In the genomic region with DNA sequence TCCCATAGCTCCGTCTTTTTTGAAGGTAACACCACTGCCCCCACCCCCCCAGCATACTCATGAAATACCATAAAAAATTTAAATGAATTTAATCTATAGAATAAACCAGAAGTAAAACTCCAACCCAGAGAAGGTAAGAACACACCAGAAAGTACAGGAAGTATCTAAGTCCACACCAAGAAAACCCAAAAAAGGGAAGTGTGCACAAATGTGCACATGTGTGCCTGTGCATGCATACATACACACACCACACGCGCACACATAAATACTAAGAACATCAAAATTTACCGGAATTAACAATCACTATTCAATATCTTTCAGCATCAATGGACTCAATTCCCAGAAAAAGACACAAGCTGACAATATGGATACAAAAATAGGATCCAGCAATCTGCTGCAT, we compare ENCODE assay signal across 38 mouse cellular contexts. TPM values are rescaled to one million over a fixed set of nuclear protein-coding genes. Genes with fewer than 3 reads are reported as not detected.
"Had no signal": no experiment of that assay in that cellular context is flagged by ENCODE, and none has a peak within 500 bp of the region (broad histone marks: within the 10 kb centered on the region; RNA-seq: fewer than 3 reads in every experiment).

No protein-coding gene starts in this region.

- H3K9ac ChIP-seq: forebrain, postnatal 0 days; heart, embryonic 13.5 days; heart, embryonic 15.5 days; hindbrain, embryonic 13.5 days; hindbrain, embryonic 15.5 days; intestine, embryonic 15.5 days; kidney, embryonic 15.5 days; limb, embryonic 13.5 days; limb, embryonic 15.5 days; liver, embryonic 12.5 days had no signal

- H3K4me3 ChIP-seq: heart, adult 2 months; heart, embryonic 13.5 days; heart, embryonic 15.5 days; hindbrain, embryonic 13.5 days; hindbrain, embryonic 15.5 days; intestine, embryonic 15.5 days; kidney, embryonic 15.5 days; layer of hippocampus, adult 2 months; left cerebral cortex, adult 2 months; limb, embryonic 13.5 days; limb, embryonic 15.5 days; liver, embryonic 12.5 days had no signal

- H3K36me3 ChIP-seq: heart, embryonic 13.5 days; heart, embryonic 15.5 days; hindbrain, embryonic 13.5 days; hindbrain, embryonic 15.5 days; intestine, embryonic 15.5 days; kidney, embryonic 15.5 days; limb, embryonic 13.5 days; limb, embryonic 15.5 days; liver, embryonic 12.5 days had no signal

- H3K27ac ChIP-seq: heart, adult 2 months; heart, embryonic 13.5 days; heart, embryonic 15.5 days; hindbrain, embryonic 13.5 days; hindbrain, embryonic 15.5 days; hindbrain, postnatal 0 days; intestine, embryonic 15.5 days; kidney, embryonic 15.5 days; kidney, postnatal 0 days; layer of hippocampus, adult 2 months; left cerebral cortex, adult 2 months; limb, embryonic 13.5 days; limb, embryonic 15.5 days; liver, embryonic 12.5 days had no signal

- H3K9me3 ChIP-seq: heart, embryonic 15.5 days; hindbrain, embryonic 13.5 days; hindbrain, embryonic 15.5 days; intestine, embryonic 15.5 days; kidney, embryonic 15.5 days; limb, embryonic 15.5 days; liver, embryonic 12.5 days had no signal

- H3K27me3 ChIP-seq: heart, embryonic 13.5 days; heart, embryonic 15.5 days; hindbrain, embryonic 13.5 days; hindbrain, embryonic 15.5 days; intestine, embryonic 15.5 days; kidney, embryonic 15.5 days; limb, embryonic 13.5 days; limb, embryonic 15.5 days; liver, embryonic 12.5 days had no signal

- ATAC-seq: forebrain, postnatal 0 days; hindbrain, postnatal 0 days; intestine, embryonic 15.5 days; liver, embryonic 12.5 days had no signal

- H3K4me1 ChIP-seq: heart, embryonic 13.5 days; heart, embryonic 15.5 days; hindbrain, embryonic 13.5 days; hindbrain, embryonic 15.5 days; intestine, embryonic 15.5 days; kidney, embryonic 15.5 days; limb, embryonic 13.5 days; limb, embryonic 15.5 days had no signal

- DNase-seq: forebrain, postnatal 0 days; gastrocnemius, postnatal 14 days; gastrocnemius, postnatal 36 days; heart, adult 11 months; heart, adult 2 months; heart, postnatal 14 days; heart, postnatal 36 days; kidney, adult 11 months; kidney, adult 2 months; kidney, adult 9 months; kidney, postnatal 14 days; kidney, postnatal 36 days had no signal

- H3K4me2 ChIP-seq: heart, embryonic 11.5 days; heart, embryonic 13.5 days; heart, embryonic 15.5 days; hindbrain, embryonic 13.5 days; hindbrain, embryonic 15.5 days; intestine, embryonic 15.5 days; kidney, embryonic 15.5 days; limb, embryonic 13.5 days; limb, embryonic 15.5 days; liver, embryonic 12.5 days had no signal

RNA-seq across cellular contexts. Expression of a gene that starts 13.5 kb away (rescaled TPM):
- total RNA-seq: forebrain, postnatal 0 days; gastrocnemius, adult 18-20 months; gastrocnemius, adult 8-10 months; gastrocnemius, postnatal 14 days; gastrocnemius, postnatal 36 days; heart, adult 2 months; heart, postnatal 14 days; heart, postnatal 36 days; hematopoietic stem cell, adult 5-6 weeks; hindbrain, postnatal 0 days; layer of hippocampus, adult 2 months; layer of hippocampus, postnatal 10 days; layer of hippocampus, postnatal 25 days; left cerebral cortex, adult 2 months; left cerebral cortex, postnatal 14 days; left cerebral cortex, postnatal 36 days; liver, adult 2 months had no signal
- polyA plus RNA-seq: forebrain, postnatal 0 days; heart, adult 2 months; heart, embryonic 11.5 days; heart, embryonic 13.5 days; heart, embryonic 15.5 days; heart, postnatal 0 days; hindbrain, embryonic 11.5 days; hindbrain, embryonic 13.5 days; hindbrain, embryonic 15.5 days; hindbrain, postnatal 0 days; intestine, embryonic 15.5 days; kidney, adult 2 months; kidney, embryonic 15.5 days; kidney, postnatal 0 days; large intestine, adult 2 months; limb, embryonic 11.5 days; limb, embryonic 13.5 days; limb, embryonic 15.5 days; liver, adult 2 months; liver, embryonic 12.5 days had no signal
